Mouse (Mus musculus): ENCODE data around the gene Flt3. TPM values are rescaled to one million over a fixed set of nuclear protein-coding genes. Genes with fewer than 3 reads are reported as not detected.

The Flt3 gene
- 0.08 and 0.21 TPM in 2 replicates for polyA plus RNA-seq (2015; fragmentation: Nextera tagmentation; extraction: Ambion mirVana)

GRCm38 (mm10) chr5:147399843-147400504 lies at the start of gene Flt3:
Gene Flt3 (minus strand): TSS chr5:147400489.
- ATAC-seq (ENCODE audit: borderline replicate concordance, extremely low read depth, low FRiP score, low TSS enrichment) = peak; percentile 64; the same call in 1 of the 2 replicates
- Histone ChIP-seq H3K27ac (no peak within 1 kb of the TSS), H3K4me2 (peak within 1 kb of the TSS; percentile 64), H3K9me3 (no peaks in the 10 kb centered on the region), H3K27me3 (peaks cover 52% of the 10 kb centered on the region), H3K36me3 (no peaks in the 10 kb centered on the region), H3K4me1 (peaks cover 7% of the 10 kb centered on the region), H3K4me3 (peak within 1 kb of the TSS; percentile 33), H3K9ac (no peak within 1 kb of the TSS)
- 1% methylated on average over 56 of the region's 56 CpGs for WGBS

GRCm38 (mm10) chr5:147448933-147449332 lies 48.6 kb upstream of the Flt3 start:
- Histone ChIP-seq H3K9ac (no peak overlapping the region), H3K4me2 (no peak overlapping the region), H3K27me3 (no peaks in the 10 kb centered on the region), H3K4me3 (no peak overlapping the region), H3K36me3 (peaks cover 14% of the 10 kb centered on the region; the same call in 1 of the 2 replicates), H3K9me3 (no peaks in the 10 kb centered on the region), H3K4me1 (peaks cover 5% of the 10 kb centered on the region), H3K27ac (no peak overlapping the region)
- ATAC-seq (ENCODE audit: borderline replicate concordance, extremely low read depth, low FRiP score, low TSS enrichment) = no peak
- 77% methylated on average over 4 of the region's 4 CpGs for whole genome bisulfite sequencing

GRCm38 (mm10) chr5:147448526-147448925 lies 48.2 kb upstream of the Flt3 start:
- Histone ChIP-seq H3K9me3 (no peaks in the 10 kb centered on the region), H3K36me3 (peaks cover 12% of the 10 kb centered on the region; the same call in 1 of the 2 replicates), H3K27me3 (no peaks in the 10 kb centered on the region), H3K4me1 (peaks cover 5% of the 10 kb centered on the region), H3K9ac (no peak overlapping the region), H3K27ac (no peak overlapping the region), H3K4me2 (no peak overlapping the region), H3K4me3 (no peak overlapping the region)
- WGBS = 65% methylated on average over 4 of the region's 4 CpGs
- ATAC-seq (ENCODE audit: borderline replicate concordance, extremely low read depth, low FRiP score, low TSS enrichment) = no peak

DNA sequence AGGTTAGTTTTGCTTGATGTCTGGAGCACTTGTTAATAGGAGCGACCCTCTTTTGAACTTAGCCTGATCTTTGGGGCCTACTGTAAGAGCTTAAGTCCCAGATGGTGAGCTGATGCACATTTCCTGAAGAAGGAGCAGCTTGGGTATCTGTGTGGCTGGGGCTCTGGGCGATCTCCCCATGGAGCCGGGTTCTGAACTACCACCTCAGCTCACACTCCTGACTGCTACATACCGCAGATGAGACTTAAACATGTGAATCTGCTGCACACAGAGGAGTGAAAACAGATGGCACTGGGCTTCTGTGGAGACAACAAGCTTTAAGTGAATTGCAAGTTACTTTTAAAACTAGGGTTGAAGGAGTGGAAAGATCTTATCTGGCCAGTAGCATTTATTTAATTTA lies 45.0 kb upstream of the Flt3 start:
- Histone ChIP-seq H3K27me3 (no peaks in the 10 kb centered on the region), H3K27ac (no peak overlapping the region), H3K4me3 (no peak overlapping the region), H3K4me2 (no peak overlapping the region), H3K9me3 (no peaks in the 10 kb centered on the region), H3K36me3 (no peaks in the 10 kb centered on the region; the same call in 1 of the 2 replicates), H3K4me1 (peaks cover 5% of the 10 kb centered on the region), H3K9ac (no peak overlapping the region)
- WGBS = 82% methylated on average over 4 of the region's 4 CpGs
- ATAC-seq (ENCODE audit: borderline replicate concordance, extremely low read depth, low FRiP score, low TSS enrichment) = no peak

GRCm38 (mm10) chr5:147444757-147445156 lies 44.5 kb upstream of the Flt3 start:
- 83% methylated on average over 2 of the region's 2 CpGs for WGBS
- H3K4me3 ChIP-seq = no peak overlapping the region
- no peak overlapping the region for H3K4me2 ChIP-seq
- no peak overlapping the region for H3K27ac ChIP-seq
- H3K9me3 ChIP-seq = no peaks in the 10 kb centered on the region
- H3K4me1 ChIP-seq = peaks cover 5% of the 10 kb centered on the region
- no peaks in the 10 kb centered on the region for H3K27me3 ChIP-seq
- H3K36me3 ChIP-seq = no peaks in the 10 kb centered on the region; the same call in 1 of the 2 replicates
- no peak overlapping the region for H3K9ac ChIP-seq
- no peak for ATAC-seq (ENCODE audit: borderline replicate concordance, extremely low read depth, low FRiP score, low TSS enrichment)

- Histone ChIP-seq H3K9ac (no peak overlapping the region), H3K4me3 (no peak overlapping the region), H3K4me1 (peaks cover 5% of the 10 kb centered on the region), H3K27ac (no peak overlapping the region), H3K27me3 (no peaks in the 10 kb centered on the region), H3K9me3 (no peaks in the 10 kb centered on the region), H3K36me3 (no peaks in the 10 kb centered on the region; the same call in 1 of the 2 replicates), H3K4me2 (no peak overlapping the region)
- no peak for ATAC-seq (ENCODE audit: borderline replicate concordance, extremely low read depth, low FRiP score, low TSS enrichment)
- WGBS = 73% methylated on average over 6 of the region's 6 CpGs
These were observed 44.0 kb upstream of the Flt3 start for GRCm38 (mm10) chr5:147444298-147444697.

GRCm38 (mm10) chr5:147442741-147443140 lies 42.5 kb upstream of the Flt3 start:
- no peak for ATAC-seq (ENCODE audit: borderline replicate concordance, extremely low read depth, low FRiP score, low TSS enrichment)
- Histone ChIP-seq H3K27ac (no peak overlapping the region), H3K4me2 (no peak overlapping the region), H3K4me1 (peaks cover 10% of the 10 kb centered on the region), H3K27me3 (no peaks in the 10 kb centered on the region), H3K36me3 (no peaks in the 10 kb centered on the region; the same call in 1 of the 2 replicates), H3K9me3 (no peaks in the 10 kb centered on the region), H3K9ac (no peak overlapping the region), H3K4me3 (no peak overlapping the region)
- 74% methylated on average over 4 of the region's 4 CpGs for WGBS

- no peak overlapping the region for H3K27ac ChIP-seq
- H3K36me3 ChIP-seq = no peaks in the 10 kb centered on the region; the same call in 1 of the 2 replicates
- peaks cover 15% of the 10 kb centered on the region for H3K4me1 ChIP-seq
- H3K9me3 ChIP-seq = no peaks in the 10 kb centered on the region
- H3K4me2 ChIP-seq = no peak overlapping the region
- H3K27me3 ChIP-seq = no peaks in the 10 kb centered on the region
- no peak overlapping the region for H3K9ac ChIP-seq
- no peak for ATAC-seq (ENCODE audit: borderline replicate concordance, extremely low read depth, low FRiP score, low TSS enrichment)
- no peak overlapping the region for H3K4me3 ChIP-seq
- WGBS = 85% methylated on average over 1 of the region's 1 CpGs
These were observed 41.7 kb upstream of the Flt3 start for GRCm38 (mm10) chr5:147441979-147442378.

DNA sequence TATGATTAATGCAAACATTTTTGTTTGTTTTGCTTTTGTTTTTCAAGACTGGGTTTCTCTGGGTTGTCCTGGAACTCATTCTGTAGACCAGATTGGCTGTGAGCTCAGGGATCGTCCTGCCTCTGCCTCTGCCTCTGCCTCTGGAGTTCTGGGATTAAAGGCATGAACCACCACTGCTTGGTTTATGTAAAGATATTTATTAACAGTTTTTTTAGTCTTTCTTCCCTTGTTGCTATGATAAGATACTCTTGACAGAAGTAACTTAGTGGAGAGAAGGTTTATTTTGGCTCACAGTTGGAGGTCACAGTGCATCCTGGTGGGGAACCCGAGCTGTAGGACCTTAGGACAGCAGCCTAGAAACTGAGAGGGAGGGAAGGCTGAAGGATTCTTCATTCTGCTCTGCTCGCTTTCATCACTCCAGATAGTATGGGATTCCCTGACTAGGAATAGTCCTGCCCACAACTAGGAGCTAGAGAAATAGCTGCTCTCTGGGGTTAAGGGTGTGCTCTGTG lies 40.8 kb upstream of the Flt3 start:
- 61% methylated on average over 3 of the region's 3 CpGs for WGBS
- H3K4me1 ChIP-seq = peaks cover 25% of the 10 kb centered on the region

DNA sequence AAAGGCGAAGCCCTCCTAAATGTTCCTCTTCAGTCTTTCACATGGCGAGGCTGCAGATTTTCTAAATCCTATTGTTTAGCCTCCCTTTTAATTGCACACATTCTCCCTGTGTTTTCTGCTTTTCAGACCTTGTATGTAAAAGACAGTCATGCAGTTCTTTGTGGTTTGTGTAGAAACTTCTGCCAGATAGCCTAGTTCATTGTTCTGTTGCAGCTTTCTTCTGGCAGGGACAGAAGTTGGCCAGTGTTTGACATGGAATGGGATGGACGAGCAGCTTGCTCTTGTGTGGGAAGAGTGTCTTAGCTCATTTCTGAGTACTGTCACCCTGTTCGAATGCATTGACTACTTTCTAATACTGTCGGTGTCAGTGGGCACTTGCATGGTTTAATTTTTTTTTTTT lies 36.2 kb upstream of the Flt3 start:
- Histone ChIP-seq H3K9ac (no peak overlapping the region), H3K36me3 (no peaks in the 10 kb centered on the region; the same call in 1 of the 2 replicates), H3K4me2 (no peak overlapping the region), H3K4me3 (no peak overlapping the region), H3K4me1 (peaks cover 61% of the 10 kb centered on the region), H3K27me3 (no peaks in the 10 kb centered on the region), H3K27ac (no peak overlapping the region), H3K9me3 (no peaks in the 10 kb centered on the region)
- ATAC-seq (ENCODE audit: borderline replicate concordance, extremely low read depth, low FRiP score, low TSS enrichment) = no peak
- 78% methylated on average over 5 of the region's 5 CpGs for WGBS

More for the DNA sequence above, 40.8 kb upstream of the Flt3 start:
- no peaks in the 10 kb centered on the region; the same call in 1 of the 2 replicates for H3K36me3 ChIP-seq
- no peak for ATAC-seq (ENCODE audit: borderline replicate concordance, extremely low read depth, low FRiP score, low TSS enrichment)
- no peaks in the 10 kb centered on the region for H3K27me3 ChIP-seq
- no peaks in the 10 kb centered on the region for H3K9me3 ChIP-seq
- H3K9ac ChIP-seq = no peak overlapping the region
- no peak overlapping the region for H3K27ac ChIP-seq
- H3K4me3 ChIP-seq = no peak overlapping the region
- no peak overlapping the region for H3K4me2 ChIP-seq

DNA sequence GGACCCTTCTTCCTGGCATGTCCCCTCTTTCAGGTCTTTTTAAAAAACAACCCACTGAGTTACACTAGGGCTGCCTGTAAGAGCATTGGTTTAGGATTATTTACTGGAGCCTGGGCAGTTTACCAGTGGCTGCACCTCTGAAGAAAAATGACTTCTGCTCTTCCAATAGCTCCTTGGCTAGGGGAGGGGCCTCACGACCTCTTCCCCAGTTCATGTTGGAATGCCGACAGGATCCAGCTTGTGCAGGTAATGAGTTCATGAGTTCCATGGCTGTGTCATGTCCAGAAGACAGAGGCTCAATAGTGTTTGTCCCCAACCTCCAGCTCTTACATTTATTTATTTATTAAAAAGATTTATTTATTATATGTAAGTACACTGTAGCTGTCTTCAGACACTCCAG lies 35.5 kb upstream of the Flt3 start:
- Histone ChIP-seq H3K36me3 (no peaks in the 10 kb centered on the region; the same call in 1 of the 2 replicates), H3K4me3 (no peak overlapping the region), H3K4me2 (peak overlapping the region; percentile 13; the same call in 1 of the 2 replicates), H3K9me3 (no peaks in the 10 kb centered on the region), H3K27me3 (no peaks in the 10 kb centered on the region), H3K4me1 (peaks cover 61% of the 10 kb centered on the region), H3K27ac (no peak overlapping the region), H3K9ac (0 out of 2 replicates have a peak overlapping the region, but pooled peaks have one; percentile 7)
- WGBS = 38% methylated on average over 2 of the region's 2 CpGs
- no peak for ATAC-seq (ENCODE audit: borderline replicate concordance, extremely low read depth, low FRiP score, low TSS enrichment)

- no peak for ATAC-seq (ENCODE audit: borderline replicate concordance, extremely low read depth, low FRiP score, low TSS enrichment)
- H3K4me2 ChIP-seq = peak overlapping the region; percentile 13; the same call in 1 of the 2 replicates
- no peak overlapping the region for H3K4me3 ChIP-seq
- H3K36me3 ChIP-seq = no peaks in the 10 kb centered on the region
- peaks cover 61% of the 10 kb centered on the region for H3K4me1 ChIP-seq
- H3K27ac ChIP-seq = peak overlapping the region; percentile 11; the same call in 1 of the 2 replicates
- no peak overlapping the region for H3K9ac ChIP-seq
- 39% methylated on average over 4 of the region's 4 CpGs for WGBS
- H3K27me3 ChIP-seq = no peaks in the 10 kb centered on the region
- no peaks in the 10 kb centered on the region for H3K9me3 ChIP-seq
These were observed 34.9 kb upstream of the Flt3 start for GRCm38 (mm10) chr5:147435224-147435623.
